Mouse (Mus musculus): ENCODE results near the gene Tmem132a.

Tmem132a gene

DNA sequence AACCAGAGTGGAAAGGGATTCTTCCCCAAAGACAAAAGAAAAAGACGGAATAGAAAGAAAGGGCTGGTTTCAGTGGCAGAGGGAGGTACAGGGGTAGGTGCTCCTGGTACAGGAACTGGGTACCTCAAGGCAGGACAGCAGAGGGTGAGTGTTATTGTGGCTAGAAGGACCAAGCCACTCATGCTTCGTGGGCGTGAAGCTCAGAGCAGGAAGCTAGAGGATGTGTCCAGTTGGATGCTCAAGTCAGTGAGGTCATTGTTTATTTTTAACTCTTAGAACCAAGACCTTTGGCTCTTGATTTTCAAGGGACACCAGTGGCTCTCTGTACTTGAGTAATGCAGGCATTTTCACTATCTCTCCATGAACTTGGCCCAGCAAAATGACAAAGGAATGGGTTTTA lies 37.7 kb downstream of the Tmem132a start:
- no peak for DNase-seq (ENCODE audit: low read depth, low spot score)

DNA sequence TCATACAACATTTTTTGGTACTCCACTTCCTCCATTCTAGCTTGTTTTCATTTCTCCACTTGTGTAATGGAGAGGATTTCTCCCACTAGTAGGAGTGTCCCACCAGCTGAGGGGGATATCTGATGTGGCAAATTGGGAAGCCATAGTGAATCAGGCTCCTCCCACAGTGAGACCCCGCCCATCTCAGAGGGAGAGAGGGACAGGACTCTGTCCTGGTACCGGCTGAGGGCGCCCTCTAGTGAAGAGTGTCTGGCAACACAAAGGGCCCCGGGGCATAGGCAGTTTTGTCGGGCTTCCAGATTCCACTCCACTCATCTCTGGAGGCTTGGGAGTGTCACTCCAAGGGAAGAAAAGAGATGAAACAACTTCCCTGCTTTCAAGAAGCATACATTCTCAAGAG lies 38.3 kb downstream of the Tmem132a start:
- DNase-seq (ENCODE audit: low read depth, low spot score) = peak; percentile 38

DNA sequence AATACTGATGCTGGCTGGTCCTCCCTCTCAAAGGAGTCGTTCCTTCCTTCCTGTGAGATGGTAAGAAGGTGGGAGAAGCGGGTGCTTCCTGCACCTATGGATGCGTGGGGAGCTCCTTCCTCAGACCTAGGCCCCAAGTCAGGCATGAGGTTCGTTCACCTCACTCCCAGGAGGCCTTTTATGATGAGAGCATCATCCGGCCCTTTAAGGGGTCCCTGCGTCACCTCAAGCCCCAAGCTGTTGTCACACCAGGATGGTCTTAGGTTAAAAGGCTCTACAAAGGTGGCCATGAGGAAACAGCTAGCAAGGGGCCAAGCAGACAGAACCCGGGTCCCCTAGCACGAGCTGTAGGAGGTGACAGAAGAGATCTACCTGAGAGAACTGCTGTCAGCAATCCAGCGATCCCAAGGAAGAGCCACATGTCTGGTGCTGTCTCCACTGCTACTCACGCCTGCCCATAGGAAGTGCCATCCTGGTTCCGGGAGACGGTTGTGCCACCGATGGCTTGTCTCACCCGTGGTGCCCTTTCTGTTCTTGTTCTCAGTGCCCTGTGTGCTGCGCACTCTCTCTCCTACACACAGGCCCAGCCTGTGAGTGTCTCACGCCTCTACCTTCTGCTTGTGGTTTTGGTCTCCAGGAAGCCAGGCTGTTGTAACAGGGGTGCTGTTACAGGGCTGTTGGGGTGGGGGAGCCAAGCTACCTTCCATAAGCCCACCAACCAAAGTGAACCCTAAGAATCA lies 40.1 kb downstream of the Tmem132a start, which contains the start of gene Cd6:
Gene Cd6 (minus strand): TSS at position 623 of the 740 bp plus-strand sequence.
- DNase-seq (ENCODE audit: low read depth, low spot score) = no peak

DNA sequence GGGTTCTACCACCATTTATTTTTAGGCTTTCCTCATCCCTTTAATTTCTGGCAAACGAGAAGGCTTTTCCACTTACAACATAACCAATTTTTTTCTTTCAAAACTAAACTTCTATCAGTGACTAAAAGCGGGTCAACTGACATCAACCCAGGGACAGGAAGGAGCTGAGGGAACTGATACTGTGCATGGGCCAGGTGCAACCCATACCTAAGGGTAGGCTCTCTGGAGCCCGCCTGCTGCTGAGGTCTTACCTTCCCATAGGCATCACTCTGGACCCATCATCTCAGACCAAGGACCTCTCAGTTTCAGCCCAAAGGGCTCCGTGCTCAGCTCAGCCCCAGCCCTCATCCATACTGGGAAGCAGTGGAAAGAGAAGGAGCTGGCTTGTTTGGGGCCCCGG lies 41.4 kb downstream of the Tmem132a start:
- DNase-seq (ENCODE audit: low read depth, low spot score) = no peak

DNA sequence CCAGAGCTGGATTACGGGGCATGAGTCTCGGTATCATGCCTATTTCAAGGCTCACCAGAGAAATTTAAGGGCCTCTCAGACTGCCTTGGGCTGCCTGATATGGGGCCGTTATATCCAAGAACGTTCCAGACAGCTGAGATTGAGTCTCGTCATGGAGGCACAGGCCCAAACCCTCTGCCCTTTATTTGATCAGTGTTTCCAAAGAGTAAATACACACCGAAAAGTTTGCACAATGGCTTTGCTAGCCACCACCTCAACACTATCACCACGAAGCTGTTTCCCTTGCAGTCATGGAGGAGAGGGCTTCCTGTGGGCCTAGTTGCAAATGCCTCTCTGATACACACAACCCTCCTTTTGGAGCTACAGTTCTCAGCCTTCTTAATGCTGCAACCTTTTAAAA lies 45.7 kb downstream of the Tmem132a start:
- DNase-seq (ENCODE audit: low read depth, low spot score) = no peak

DNA sequence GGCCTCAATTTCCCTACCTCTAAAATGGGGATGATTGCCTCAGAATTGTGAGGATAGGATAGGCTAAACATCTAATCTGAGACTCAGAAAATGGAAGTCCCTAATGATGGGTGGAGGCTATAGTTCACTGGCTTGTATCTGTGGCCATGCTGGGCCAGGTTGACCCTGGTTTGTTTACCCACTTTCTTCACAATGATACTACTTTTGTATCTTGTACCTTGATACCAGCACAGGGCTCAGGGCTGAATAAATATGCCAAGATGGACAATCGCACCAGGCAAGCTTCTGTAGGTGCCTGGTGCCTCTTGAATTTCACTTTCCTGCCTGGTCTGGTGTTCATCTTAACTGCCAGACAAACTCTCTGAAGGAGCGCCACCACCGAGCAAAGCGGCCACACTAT lies 47.2 kb downstream of the Tmem132a start:
- DNase-seq (ENCODE audit: low read depth, low spot score) = no peak

DNA sequence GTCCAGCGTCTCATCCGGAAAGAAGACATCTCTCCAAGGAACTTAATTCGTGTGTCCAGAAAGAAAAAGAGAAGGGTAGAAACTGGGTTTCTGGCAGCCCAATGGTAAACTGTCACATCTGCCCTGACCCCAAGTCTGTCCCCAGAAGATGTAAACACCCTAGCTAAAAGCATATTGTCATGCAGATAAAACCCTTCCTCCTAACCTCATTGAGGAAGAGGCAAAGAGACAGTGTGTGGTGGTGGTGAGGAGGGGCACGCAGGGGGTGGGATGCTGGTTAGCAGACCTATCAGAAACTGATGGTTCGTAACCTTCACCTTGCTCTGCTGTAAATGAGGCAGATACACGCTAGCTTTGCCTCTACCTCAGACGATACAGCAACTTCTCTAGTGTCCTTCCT lies 48.4 kb downstream of the Tmem132a start:
- DNase-seq (ENCODE audit: low read depth, low spot score) = no peak

DNA sequence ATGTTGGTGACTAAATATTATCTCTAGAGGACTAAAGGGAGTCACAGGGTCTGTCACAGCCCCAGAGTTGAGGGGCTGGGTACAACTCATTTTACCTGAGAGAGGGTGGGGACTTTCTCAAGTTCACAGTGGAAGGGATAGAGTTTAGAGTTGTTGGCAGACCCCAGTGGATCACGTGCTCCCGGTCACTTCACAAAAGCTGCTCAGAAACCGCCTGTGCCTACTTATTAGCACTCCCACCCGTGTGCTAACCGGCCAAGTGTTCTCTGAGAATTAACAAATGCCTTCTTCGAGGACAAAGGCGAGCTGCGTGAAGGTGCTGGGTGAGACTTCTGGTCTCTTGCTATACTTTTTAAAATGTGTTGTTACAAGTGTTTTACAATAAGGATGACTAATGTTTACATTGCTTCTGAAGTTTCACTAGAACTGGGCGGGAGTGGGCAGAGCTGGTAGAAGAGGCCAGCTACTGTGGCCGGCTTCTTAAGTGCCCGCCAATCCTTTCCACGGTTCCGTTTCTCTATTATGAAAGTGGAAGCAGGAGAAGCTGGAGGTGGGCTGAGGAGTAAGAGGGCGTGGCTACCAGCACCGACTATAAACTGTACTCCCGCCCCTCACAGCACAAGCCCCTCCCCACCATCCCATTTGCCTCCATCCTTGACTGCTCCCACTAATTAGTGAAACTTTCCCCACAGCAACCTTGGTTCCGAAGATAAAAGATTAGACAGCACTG lies 51.4 kb downstream of the Tmem132a start:
- no peak for DNase-seq (ENCODE audit: low read depth, low spot score)

DNA sequence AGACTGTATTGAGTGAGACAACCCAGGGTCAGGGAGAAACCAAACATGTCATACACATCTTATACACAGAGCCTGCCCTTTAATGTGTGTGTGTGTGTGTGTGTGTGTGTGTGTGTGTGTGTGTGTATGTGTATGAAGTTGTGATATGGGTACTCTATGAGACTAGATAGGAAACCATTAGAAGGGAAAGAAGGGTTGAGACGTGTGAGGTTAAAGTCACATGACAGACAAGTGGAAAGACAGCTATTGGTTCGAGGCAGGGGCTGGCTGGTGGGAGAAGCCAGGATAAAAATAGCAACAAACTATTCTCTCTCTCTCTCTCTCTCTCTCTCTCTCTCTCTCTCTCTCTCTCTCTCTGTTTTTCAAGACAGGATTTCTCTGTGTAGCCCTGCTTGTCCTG lies 53.3 kb downstream of the Tmem132a start:
- no peak for DNase-seq (ENCODE audit: low read depth, low spot score)

DNA sequence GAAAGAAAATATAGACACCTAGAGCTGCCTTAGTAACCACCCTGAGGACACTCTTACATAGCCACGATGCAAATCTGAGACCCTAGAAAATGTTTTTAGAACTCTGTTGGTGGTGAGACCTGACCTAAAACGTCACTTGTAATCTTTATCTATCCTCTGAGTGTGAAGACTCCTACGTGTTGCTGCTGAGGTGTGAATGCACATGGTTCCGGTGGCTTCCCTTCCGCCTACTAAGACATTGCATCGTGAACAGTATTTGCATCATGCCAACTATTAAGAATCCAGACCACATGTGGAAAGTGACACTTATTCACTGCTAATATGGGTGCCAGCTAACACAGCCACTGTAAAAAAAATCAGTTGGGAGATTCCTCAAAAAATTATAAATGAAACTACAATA lies 53.9 kb downstream of the Tmem132a start:
- no peak for DNase-seq (ENCODE audit: low read depth, low spot score)

DNA sequence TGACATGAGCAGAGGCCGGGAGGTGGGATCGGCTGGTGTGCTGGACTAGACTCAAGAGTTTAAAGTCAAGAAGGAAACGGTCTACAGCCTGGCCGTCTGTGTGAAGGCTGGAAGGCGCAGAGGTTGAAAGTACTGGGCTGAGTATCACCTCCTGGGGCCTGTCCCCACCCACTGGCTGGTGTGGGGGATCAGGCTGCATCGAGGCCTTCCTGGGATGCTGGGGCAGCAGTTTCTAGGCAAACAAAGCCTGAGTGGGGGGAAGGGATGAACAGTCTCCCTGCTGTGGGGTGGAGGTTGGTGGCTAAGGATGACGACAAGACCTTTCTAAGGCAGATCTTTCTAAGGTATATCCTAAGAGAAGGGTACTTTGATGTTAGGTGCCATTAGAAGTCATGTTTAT lies 55.8 kb downstream of the Tmem132a start:
- no peak for DNase-seq (ENCODE audit: low read depth, low spot score)

DNA sequence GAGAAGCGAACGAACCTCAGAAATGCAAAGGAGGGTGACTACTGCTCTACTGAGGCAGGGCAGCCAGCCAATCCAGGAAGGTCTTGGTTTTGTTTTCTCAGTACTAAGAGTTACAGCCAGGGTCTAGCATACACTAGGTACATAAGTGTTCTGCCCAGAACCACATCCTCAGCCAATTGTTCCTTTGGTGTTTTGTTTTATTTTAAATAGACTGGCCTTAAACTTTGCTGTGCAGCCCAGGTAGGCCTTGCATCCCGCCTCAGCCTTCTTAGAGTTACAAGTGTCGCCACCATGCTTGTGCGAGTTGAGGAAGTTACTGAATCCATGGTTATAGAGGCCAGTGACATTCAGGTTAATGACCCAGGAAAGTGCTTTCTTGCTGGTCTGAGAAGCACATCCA lies 56.7 kb downstream of the Tmem132a start:
- no peak for DNase-seq (ENCODE audit: low read depth, low spot score)

DNA sequence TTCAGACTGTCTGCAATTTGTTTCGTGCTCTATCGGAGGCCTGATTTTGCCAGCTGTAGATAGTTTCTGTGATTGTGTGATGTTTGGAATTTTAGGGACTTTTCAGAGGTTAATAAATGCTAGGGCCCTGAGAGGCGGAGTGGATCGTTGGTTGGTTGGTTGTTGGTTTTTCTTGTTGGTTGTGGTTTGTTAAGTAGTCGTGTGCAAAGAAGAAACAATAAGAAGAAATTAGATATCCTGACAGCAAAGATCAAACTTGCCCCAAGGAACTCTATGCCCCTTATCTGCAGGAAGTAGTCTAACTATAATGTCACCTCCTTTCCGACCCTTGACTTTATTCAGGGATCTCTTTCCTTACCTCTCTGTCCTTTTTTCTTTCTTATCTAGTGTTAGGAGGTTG lies 58.3 kb downstream of the Tmem132a start:
- no peak for DNase-seq (ENCODE audit: low read depth, low spot score)

DNA sequence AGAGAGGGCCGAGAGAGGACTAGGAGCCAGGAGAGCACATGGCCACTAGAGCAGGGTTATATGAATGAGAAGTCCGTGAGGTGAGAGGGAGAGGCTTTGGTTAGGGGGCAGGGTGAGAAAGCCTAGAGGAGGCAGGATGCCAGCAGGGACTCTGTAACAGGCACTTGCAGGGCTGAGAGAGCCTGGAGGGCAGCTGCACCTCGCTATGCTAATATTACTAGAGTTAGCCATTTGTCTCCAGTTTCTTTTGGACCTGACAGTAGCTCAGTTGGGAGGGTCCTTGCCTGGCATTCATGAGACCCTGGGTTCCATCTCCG lies 59.6 kb downstream of the Tmem132a start:
- no peak for DNase-seq (ENCODE audit: low read depth, low spot score)

DNA sequence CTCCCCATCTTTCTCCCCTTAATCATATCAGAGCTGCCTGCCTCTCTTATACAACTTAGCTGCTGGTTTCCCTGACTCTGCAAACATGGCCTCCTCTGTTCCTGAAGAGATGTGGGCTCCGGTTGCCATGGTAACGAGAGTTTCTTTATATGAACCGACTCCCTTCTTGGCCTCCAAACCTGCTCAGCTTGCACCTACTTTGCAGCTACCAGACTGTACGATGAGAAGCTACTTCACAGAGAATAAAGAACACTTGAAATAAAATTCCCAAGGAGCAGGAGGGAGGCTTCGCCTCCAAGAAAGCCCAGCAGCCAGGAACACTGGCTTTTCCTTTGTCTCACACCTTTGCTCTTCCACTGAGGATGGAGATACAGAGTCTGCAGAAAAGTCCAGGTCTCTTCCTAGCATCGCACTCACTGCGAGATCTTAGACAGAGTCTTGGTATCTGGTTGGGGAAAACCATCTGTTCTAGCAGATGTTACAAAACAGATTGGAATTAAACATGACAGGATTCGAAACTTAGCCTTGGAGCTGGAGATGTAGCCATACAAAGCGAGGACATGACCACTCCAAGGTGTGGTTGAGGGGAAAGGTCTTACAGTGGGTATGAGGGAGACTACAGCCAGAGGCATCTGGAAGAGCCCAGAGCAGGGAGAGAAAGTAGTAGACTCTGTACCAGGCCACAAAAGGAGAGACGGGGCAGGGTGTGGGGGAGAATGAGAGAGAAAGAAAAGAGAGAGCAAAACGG lies 60.1 kb downstream of the Tmem132a start:
- DNase-seq (ENCODE audit: low read depth, low spot score) = no peak

DNA sequence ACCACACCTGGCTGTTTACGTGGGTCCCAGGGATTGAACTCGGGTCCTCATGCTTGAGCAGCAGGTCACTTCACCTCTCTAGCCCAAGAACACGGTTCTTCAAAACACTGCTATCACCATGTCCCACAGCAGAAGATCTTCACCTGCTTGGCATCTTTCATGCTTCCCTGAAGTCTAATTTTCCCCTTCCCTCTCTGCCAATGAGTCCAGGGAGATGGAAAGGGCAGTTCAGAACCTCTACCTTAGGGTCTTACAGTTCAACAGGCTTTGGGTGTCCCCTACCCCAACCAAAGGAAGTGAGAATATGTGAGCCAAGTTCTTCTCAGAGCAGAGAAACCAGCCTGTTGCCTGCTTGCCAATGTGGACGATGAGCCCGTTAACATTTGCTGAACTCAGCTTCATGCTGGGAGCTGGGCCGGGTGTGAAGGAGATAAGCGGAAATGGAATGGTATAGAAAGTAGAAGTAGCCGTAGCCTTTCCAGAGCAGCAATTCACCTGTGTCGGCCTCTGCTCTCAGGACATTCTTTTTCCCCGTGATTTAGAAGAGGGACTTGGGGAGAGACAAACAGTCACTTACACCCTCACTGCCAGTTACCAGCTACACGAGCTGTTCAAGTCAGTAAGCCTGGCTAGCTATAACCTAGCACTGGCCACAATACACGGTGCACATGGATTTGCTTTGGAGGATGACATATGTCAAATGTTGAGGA lies 61.1 kb downstream of the Tmem132a start:
- no peak for DNase-seq (ENCODE audit: low read depth, low spot score)

All from skeletal muscle tissue, adult 2 months (tissue).